Mouse (Mus musculus) neural tube, embryonic 12.5 days (tissue): ENCODE measurements around the gene Gm21149. TPM values are rescaled to one million over a fixed set of nuclear protein-coding genes. Genes with fewer than 3 reads are reported as not detected.
"Not testable (repeated sequence)": the region's sequence is repeated elsewhere in the genome, so short reads cannot be mapped to it uniquely, and the experiment has no call there.

Experiments
- ATAC-seq: fragments of 200-750 bp; cut with Nextera tagmentation; 2 replicates; pipeline ENCODE4 v1.8.0; 2017; ENCODE audit warnings: low read depth, mild to moderate bottlenecking, moderate TSS enrichment, moderate library complexity; ENCODE audit not compliant: low FRiP score
- H3K27ac ChIP-seq: fragments of 300-500 bp; sonication (generic); 2 replicates; pipeline ENCODE4 v1.5.1; 2016
- H3K27me3 ChIP-seq: fragments of 300-500 bp; sonication (generic); replicated peaks from 2 replicates; pipeline ENCODE4 v1.6.1; 2016; ENCODE audit warnings: mild to moderate bottlenecking
- H3K36me3 ChIP-seq: fragments of 300-500 bp; sonication (generic); 2 replicates; pipeline ENCODE4 v1.6.1; 2016; ENCODE audit warnings: mild to moderate bottlenecking
- H3K4me1 ChIP-seq: fragments of 300-500 bp; sonication (generic); 2 replicates; pipeline ENCODE4 v1.6.1; 2016
- H3K4me2 ChIP-seq: fragments of 300-500 bp; sonication (generic); replicated peaks from 2 replicates; pipeline ENCODE4 v1.6.1; 2016; ENCODE audit warnings: mild to moderate bottlenecking
- H3K4me3 ChIP-seq: fragments of 300-500 bp; sonication (generic); 2 replicates; pipeline ENCODE4 v1.5.1; 2016
- H3K9ac ChIP-seq: fragments of 300-500 bp; sonication (generic); 2 replicates; pipeline ENCODE4 v1.6.1; 2016; ENCODE audit warnings: mild to moderate bottlenecking
- H3K9me3 ChIP-seq: fragments of 300-500 bp; sonication (generic); 2 replicates; pipeline ENCODE4 v1.6.1; 2016; ENCODE audit warnings: mild to moderate bottlenecking
- WGBS: fragments of 180-500 bp; shearing (Covaris S2); methylation state at CpG from one replicate; pipeline ENCODE4 v1.1.7; 2016; 5-methylcytosine and 5-hydroxymethylcytosine counted together
- polyA plus RNA-seq: library from polyadenylated mRNA; unstranded; fragments of >200 nt; fragmentation: Nextera tagmentation; extraction: Ambion mirVana; gene quantifications from 2 replicates; pipeline ENCODE4 v1.2.1, GENCODE M21; 2016

Gene Gm21149
- polyA plus RNA-seq: not detected in 2 replicates

GRCm38 (mm10) chr5:15476423-15476822 is at the start of gene Gm21149:
Gene Gm21149 (minus strand): TSS chr5:15476523.
- H3K27ac ChIP-seq, H3K4me2 ChIP-seq, H3K4me3 ChIP-seq, ATAC-seq, H3K4me1 ChIP-seq, H3K9ac ChIP-seq, H3K36me3 ChIP-seq, H3K27me3 ChIP-seq: not testable (repeated sequence)
- 59% methylated on average over 1 of the region's 1 CpGs for WGBS
- peaks cover 22% of the 10 kb centered on the region for H3K9me3 ChIP-seq

GRCm38 (mm10) chr5:15522470-15522869 is 46.1 kb upstream of the Gm21149 start:
- H3K9ac ChIP-seq, H3K4me3 ChIP-seq, H3K27me3 ChIP-seq, H3K36me3 ChIP-seq, H3K4me1 ChIP-seq, H3K27ac ChIP-seq, ATAC-seq, H3K4me2 ChIP-seq: not testable (repeated sequence)
- peaks cover 19% of the 10 kb centered on the region for H3K9me3 ChIP-seq

- not testable (repeated sequence) for H3K27me3 ChIP-seq, H3K27ac ChIP-seq, H3K4me2 ChIP-seq, H3K4me1 ChIP-seq, H3K36me3 ChIP-seq, ATAC-seq, H3K4me3 ChIP-seq, H3K9ac ChIP-seq
- WGBS: 37% methylated on average over 2 of the region's 2 CpGs
- peaks cover 17% of the 10 kb centered on the region for H3K9me3 ChIP-seq
These were observed 45.7 kb upstream of the Gm21149 start for GRCm38 (mm10) chr5:15522028-15522427.

GRCm38 (mm10) chr5:15520418-15520817 is 44.1 kb upstream of the Gm21149 start:
- H3K4me3 ChIP-seq, ATAC-seq, H3K36me3 ChIP-seq, H3K9me3 ChIP-seq, H3K9ac ChIP-seq, H3K27me3 ChIP-seq, H3K27ac ChIP-seq, H3K4me2 ChIP-seq, H3K4me1 ChIP-seq: not testable (repeated sequence)
- 21% methylated on average over 5 of the region's 5 CpGs for WGBS

- 78% methylated on average over 2 of the region's 2 CpGs for WGBS
- peaks cover 17% of the 10 kb centered on the region for H3K9me3 ChIP-seq
- H3K27ac ChIP-seq, H3K27me3 ChIP-seq, H3K4me3 ChIP-seq, H3K4me1 ChIP-seq, ATAC-seq, H3K36me3 ChIP-seq, H3K4me2 ChIP-seq, H3K9ac ChIP-seq: not testable (repeated sequence)
These were observed 40.8 kb upstream of the Gm21149 start for GRCm38 (mm10) chr5:15517150-15517549.

- not testable (repeated sequence) for H3K4me3 ChIP-seq, H3K27ac ChIP-seq, H3K9ac ChIP-seq, H3K36me3 ChIP-seq, H3K4me2 ChIP-seq, H3K4me1 ChIP-seq, H3K27me3 ChIP-seq
- 69% methylated on average over 3 of the region's 3 CpGs for WGBS
- peaks cover 28% of the 10 kb centered on the region for H3K9me3 ChIP-seq
- 0 out of 2 replicates have a peak, but pooled peaks have one; percentile 48 for ATAC-seq
These were observed 35.9 kb upstream of the Gm21149 start for GRCm38 (mm10) chr5:15512236-15512635.

- not testable (repeated sequence) for H3K27me3 ChIP-seq, H3K9ac ChIP-seq, H3K4me2 ChIP-seq, H3K4me3 ChIP-seq, H3K27ac ChIP-seq, H3K4me1 ChIP-seq, H3K36me3 ChIP-seq, ATAC-seq
- 75% methylated on average over 1 of the region's 1 CpGs for WGBS
- peaks cover 35% of the 10 kb centered on the region for H3K9me3 ChIP-seq
These were observed 33.6 kb upstream of the Gm21149 start for GRCm38 (mm10) chr5:15509911-15510310.

GRCm38 (mm10) chr5:15508460-15509451 is 32.4 kb upstream of the Gm21149 start:
- H3K36me3 ChIP-seq, H3K27me3 ChIP-seq, H3K9ac ChIP-seq, H3K4me2 ChIP-seq, H3K27ac ChIP-seq, H3K4me3 ChIP-seq, H3K4me1 ChIP-seq: not testable (repeated sequence)
- ATAC-seq: peak; percentile 49; the same call in 1 of the 2 replicates
- peaks cover 32% of the 10 kb centered on the region for H3K9me3 ChIP-seq
- 68% methylated on average over 6 of the region's 6 CpGs for WGBS

- H3K4me1 ChIP-seq, H3K36me3 ChIP-seq, H3K4me2 ChIP-seq, H3K27me3 ChIP-seq, H3K9ac ChIP-seq, H3K4me3 ChIP-seq, H3K27ac ChIP-seq: not testable (repeated sequence)
- WGBS: 66% methylated on average over 6 of the region's 6 CpGs
- peaks cover 30% of the 10 kb centered on the region for H3K9me3 ChIP-seq
- 0 out of 2 replicates have a peak, but pooled peaks have one; percentile 63 for ATAC-seq
These were observed 31.6 kb upstream of the Gm21149 start for GRCm38 (mm10) chr5:15507757-15508459.

GRCm38 (mm10) chr5:15507309-15507619 is 30.9 kb upstream of the Gm21149 start:
- peak; percentile 38; the same call in 1 of the 2 replicates for ATAC-seq
- Histone ChIP-seq H3K9me3 (peaks cover 30% of the 10 kb centered on the region), H3K36me3 (no peaks in the 10 kb centered on the region), H3K27me3 (no peaks in the 10 kb centered on the region), H3K27ac (no peak overlapping the region), H3K4me1 (no peaks in the 10 kb centered on the region), H3K4me3 (no peak overlapping the region), H3K4me2 (no peak overlapping the region), H3K9ac (no peak overlapping the region)
- 76% methylated on average over 3 of the region's 3 CpGs for WGBS

GRCm38 (mm10) chr5:15506575-15507308 is 30.4 kb upstream of the Gm21149 start:
- WGBS: 54% methylated on average over 16 of the region's 16 CpGs
- no peaks in the 10 kb centered on the region for H3K4me1 ChIP-seq
- H3K27ac ChIP-seq: no peak overlapping the region
- no peaks in the 10 kb centered on the region for H3K27me3 ChIP-seq
- no peak overlapping the region for H3K4me2 ChIP-seq
- H3K9ac ChIP-seq: no peak overlapping the region
- H3K4me3 ChIP-seq: no peak overlapping the region
- H3K9me3 ChIP-seq: peaks cover 27% of the 10 kb centered on the region
- ATAC-seq: peak; percentile 78; the same call in 1 of the 2 replicates
- no peaks in the 10 kb centered on the region for H3K36me3 ChIP-seq
